Mouse (Mus musculus) hindbrain, embryonic 13.5 days (tissue): Measurements from ENCODE around the gene Gm12790. TPM values are rescaled to one million over a fixed set of nuclear protein-coding genes. Genes with fewer than 3 reads are reported as not detected.
A peak's percentile ranks its signal among the peaks of the same experiment; 100 is the strongest.
"Not testable (repeated sequence)": the region's sequence is repeated elsewhere in the genome, so short reads cannot be mapped to it uniquely, and the experiment has no call there.

ENCODE experiments used
- ATAC-seq: fragments of 200-750 bp; cut with Nextera tagmentation; 2 replicates; pipeline ENCODE4 v1.8.0; 2017; ENCODE audit warnings: moderate TSS enrichment; ENCODE audit not compliant: low FRiP score
- H3K27ac ChIP-seq: fragments of 300-500 bp; sonication (generic); 2 replicates; pipeline ENCODE4 v1.5.1; 2015; ENCODE audit warnings: inconsistent platforms, mild to moderate bottlenecking, moderate library complexity
- H3K27me3 ChIP-seq: fragments of 300-500 bp; sonication (generic); 2 replicates; pipeline ENCODE4 v1.6.1; 2015; ENCODE audit warnings: mild to moderate bottlenecking, inconsistent platforms
- H3K36me3 ChIP-seq: fragments of 300-500 bp; sonication (generic); 2 replicates; pipeline ENCODE4 v1.6.1; 2015; ENCODE audit warnings: mild to moderate bottlenecking, inconsistent platforms
- H3K4me1 ChIP-seq: fragments of 300-500 bp; sonication (generic); replicated peaks from 2 replicates; pipeline ENCODE4 v1.6.1; 2015; ENCODE audit warnings: inconsistent platforms
- H3K4me2 ChIP-seq: fragments of 300-500 bp; sonication (generic); 2 replicates; pipeline ENCODE4 v1.6.1; 2015; ENCODE audit warnings: inconsistent platforms, mild to moderate bottlenecking, moderate library complexity
- H3K4me3 ChIP-seq: fragments of 300-500 bp; sonication (generic); 2 replicates; pipeline ENCODE4 v1.5.1; 2015; ENCODE audit warnings: mild to moderate bottlenecking, inconsistent platforms
- H3K9ac ChIP-seq: fragments of 300-500 bp; sonication (generic); 2 replicates; pipeline ENCODE4 v1.6.1; 2015; ENCODE audit warnings: mild to moderate bottlenecking, inconsistent platforms
- H3K9me3 ChIP-seq: fragments of 300-500 bp; sonication (generic); 2 replicates; pipeline ENCODE4 v1.6.1; 2016; ENCODE audit warnings: inconsistent platforms
- WGBS: fragments of 180-500 bp; shearing (Covaris S2); methylation state at CpG from one replicate; pipeline ENCODE4 v1.1.7; 2015; 5-methylcytosine and 5-hydroxymethylcytosine counted together
- polyA plus RNA-seq: library from polyadenylated mRNA; unstranded; fragments of >200 nt; fragmentation: Nextera tagmentation; extraction: Ambion mirVana; gene quantifications from 2 replicates; pipeline ENCODE4 v1.2.1, GENCODE M21; 2015

Gm12790 gene
- not detected in 2 replicates for polyA plus RNA-seq

DNA sequence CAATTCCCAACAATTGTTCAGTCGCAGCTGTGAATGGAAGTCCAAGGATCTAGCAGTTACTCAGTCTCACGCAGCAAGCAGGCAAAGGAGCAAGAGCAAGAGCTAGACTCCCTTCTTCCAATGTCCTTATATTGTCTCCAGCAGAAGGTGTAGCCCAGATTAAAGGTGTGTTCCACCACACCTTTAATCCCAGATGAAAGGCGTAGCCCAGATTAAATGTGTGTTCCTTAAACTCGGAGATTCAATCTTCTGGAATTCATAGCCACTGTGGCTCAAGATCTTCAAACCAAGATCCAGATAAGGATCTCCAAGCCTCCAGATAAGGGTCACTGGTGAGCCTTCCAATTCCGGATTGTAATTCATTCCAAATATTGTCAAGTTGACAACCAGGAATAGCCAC is at the start of gene Gm12790:
Gm12790 (minus strand) TSS at position 101 of the 400 bp plus-strand sequence.
- not testable (repeated sequence) for ATAC-seq, H3K4me1 ChIP-seq, H3K27ac ChIP-seq, H3K4me2 ChIP-seq, H3K4me3 ChIP-seq, H3K9ac ChIP-seq, H3K9me3 ChIP-seq, H3K27me3 ChIP-seq, H3K36me3 ChIP-seq
- 94% methylated on average over 1 of the region's 5 CpGs for WGBS

DNA sequence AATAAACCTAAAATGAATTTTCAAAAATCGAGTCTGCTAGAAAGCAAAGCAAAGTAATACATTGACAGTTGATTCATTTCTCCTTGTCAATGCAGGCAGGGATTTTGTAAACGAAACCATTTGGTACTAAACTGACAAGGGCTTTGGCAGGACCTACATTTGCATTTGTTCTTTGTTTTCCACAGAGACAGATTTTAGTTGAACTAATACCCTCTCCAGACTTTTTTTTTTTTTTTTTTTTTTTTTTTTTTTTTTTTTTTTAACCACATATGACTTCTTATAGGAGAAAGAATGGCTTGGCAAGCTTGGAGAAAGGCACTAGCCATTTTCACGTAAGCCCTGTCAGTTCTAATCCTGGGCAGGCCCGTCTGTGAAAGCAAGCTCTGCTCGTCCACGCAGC is 45.8 kb upstream of the Gm12790 start:
- Histone ChIP-seq H3K27me3 (no peaks in the 10 kb centered on the region), H3K9ac (no peak overlapping the region), H3K36me3 (no peaks in the 10 kb centered on the region), H3K9me3 (no peaks in the 10 kb centered on the region), H3K27ac (no peak overlapping the region), H3K4me2 (no peak overlapping the region), H3K4me3 (no peak overlapping the region), H3K4me1 (no peaks in the 10 kb centered on the region)
- ATAC-seq, result no peak
- WGBS, result 90% methylated on average over 6 of the region's 6 CpGs

DNA sequence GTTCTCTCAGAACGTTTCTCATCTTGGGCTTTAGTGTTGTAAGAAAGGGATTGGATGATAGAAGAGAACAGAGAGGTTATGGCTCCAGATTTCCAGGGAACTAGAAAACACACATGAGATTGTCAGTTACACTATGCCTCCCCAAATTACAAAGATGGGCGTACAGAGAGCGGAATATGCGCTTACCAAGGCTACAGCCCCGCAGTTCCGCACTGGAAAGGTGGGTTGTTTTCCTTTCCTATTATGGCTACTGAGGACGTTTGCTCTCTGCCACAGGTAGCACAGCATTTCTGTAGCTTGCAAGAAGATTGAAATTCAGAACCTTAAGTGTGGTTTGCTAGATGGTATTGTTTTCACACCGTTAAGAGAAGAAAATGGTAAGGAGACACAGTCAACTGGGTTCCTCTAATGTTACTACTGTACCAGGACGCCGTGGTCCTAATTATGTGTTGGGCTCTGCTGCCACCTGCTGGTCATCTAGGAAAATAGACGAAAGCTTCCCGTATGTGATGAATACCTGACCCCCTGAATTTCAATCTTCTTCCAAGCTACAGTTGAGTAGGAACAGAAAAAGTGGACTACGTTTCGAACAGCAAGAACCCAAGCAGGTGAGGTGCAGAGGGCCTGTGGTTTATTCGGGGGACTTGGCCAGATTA is 17.5 kb upstream of the Gm12790 start:
- Histone ChIP-seq H3K36me3 (no peaks in the 10 kb centered on the region), H3K4me2 (no peak overlapping the region), H3K9ac (no peak overlapping the region), H3K27ac (no peak overlapping the region), H3K4me3 (no peak overlapping the region), H3K4me1 (no peaks in the 10 kb centered on the region), H3K27me3 (no peaks in the 10 kb centered on the region), H3K9me3 (no peaks in the 10 kb centered on the region)
- WGBS, result 43% methylated on average over 15 of the region's 15 CpGs
- ATAC-seq, result peak; percentile 90

DNA sequence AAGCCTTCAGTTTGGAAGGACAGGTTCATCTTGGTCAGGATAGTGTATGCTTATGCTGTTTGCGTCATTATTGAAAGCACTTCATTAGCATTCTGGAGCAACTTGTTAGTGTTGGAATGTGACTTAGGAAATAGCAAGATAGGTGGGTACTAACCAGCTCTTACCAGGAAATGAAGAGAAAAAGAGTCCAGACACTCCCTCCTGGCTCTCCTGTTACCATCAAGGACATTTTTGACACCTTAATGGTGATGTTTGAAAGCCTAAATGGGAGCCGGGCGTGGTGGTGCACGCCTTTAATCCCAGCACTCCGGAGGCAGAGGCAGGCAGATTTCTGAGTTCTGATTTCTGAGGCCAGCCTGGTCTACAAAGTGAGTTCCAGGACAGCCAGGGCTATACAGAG is 16.6 kb upstream of the Gm12790 start:
- H3K4me1 ChIP-seq, result no peaks in the 10 kb centered on the region
- no peak overlapping the region for H3K9ac ChIP-seq
- no peak overlapping the region for H3K4me2 ChIP-seq
- 92% methylated on average over 5 of the region's 5 CpGs for WGBS
- H3K9me3 ChIP-seq, result no peaks in the 10 kb centered on the region
- no peaks in the 10 kb centered on the region for H3K36me3 ChIP-seq
- H3K4me3 ChIP-seq, result no peak overlapping the region
- ATAC-seq, result no peak
- no peaks in the 10 kb centered on the region for H3K27me3 ChIP-seq
- H3K27ac ChIP-seq, result no peak overlapping the region

DNA sequence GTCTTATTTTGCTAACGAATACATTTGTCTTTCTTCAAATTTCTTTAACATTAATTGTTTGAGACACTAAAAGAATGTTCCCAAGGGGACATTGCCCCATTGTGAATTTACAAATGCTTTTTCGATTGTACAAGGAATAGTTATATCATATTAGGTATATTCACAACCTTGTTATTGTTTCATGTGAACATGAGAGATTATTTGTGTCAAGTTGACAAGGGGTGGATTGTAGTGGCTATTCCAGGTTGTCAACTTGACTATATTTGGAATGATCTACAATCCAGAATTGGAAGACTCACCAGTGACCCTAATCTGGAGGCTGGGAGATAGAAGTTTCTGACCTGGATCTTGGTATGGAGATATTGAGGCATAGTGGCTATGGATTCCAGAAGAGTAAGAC is 5.5 kb upstream of the Gm12790 start, which contains the start of gene Gm12789:
Gm12789 (plus strand) TSS at position 301 of the 400 bp plus-strand sequence.
- H3K36me3 ChIP-seq, H3K9me3 ChIP-seq, H3K4me3 ChIP-seq, ATAC-seq, H3K4me2 ChIP-seq, H3K27ac ChIP-seq, H3K9ac ChIP-seq, H3K27me3 ChIP-seq, H3K4me1 ChIP-seq: not testable (repeated sequence)
- 92% methylated on average over 2 of the region's 2 CpGs for WGBS

DNA sequence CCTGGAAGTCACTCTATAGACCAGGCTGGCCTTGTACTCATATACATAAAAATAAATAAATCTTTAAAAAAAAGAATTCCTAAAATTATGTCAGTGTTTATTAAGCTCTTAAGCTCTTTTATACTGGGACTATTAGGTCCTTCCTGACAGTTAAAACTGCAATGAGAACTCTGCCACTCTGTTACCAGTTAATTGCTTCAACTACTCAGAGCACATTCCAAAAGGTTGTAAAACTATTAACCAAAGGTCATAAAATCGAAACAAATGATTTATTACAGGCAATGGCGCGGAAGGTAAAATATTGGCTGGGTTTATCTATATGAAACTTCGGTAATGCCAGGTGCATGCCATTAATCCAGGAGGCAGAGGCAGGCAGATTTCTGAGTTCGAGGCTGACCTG is 4.8 kb upstream of the Gm12790 start:
- WGBS, result 90% methylated on average over 5 of the region's 5 CpGs
- no peaks in the 10 kb centered on the region for H3K36me3 ChIP-seq

DNA sequence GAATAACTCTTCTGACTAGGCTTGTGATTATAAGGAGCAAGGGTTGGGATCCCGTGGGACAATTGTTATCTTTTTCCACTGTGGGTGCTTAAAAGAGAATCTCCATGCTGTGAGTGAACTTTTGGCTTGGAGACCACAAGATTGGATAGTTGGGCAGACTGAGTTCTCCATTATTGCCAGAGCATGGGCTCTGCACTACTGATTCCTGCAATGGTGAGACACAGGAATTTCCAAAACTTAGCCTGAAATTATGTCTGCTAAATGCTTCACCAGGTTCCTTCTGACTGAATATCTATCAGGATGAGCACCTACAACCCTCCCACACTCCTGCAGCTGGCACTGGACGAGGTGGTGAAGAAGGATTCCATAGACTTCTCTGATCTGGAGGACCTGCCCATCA is 40.7 kb downstream of the Gm12790 start, which contains the start of gene Gm12794:
Gm12794 (plus strand) TSS at position 301 of the 400 bp plus-strand sequence.
- H3K4me2 ChIP-seq, H3K27me3 ChIP-seq, H3K36me3 ChIP-seq, H3K27ac ChIP-seq, H3K4me3 ChIP-seq, H3K9ac ChIP-seq, H3K9me3 ChIP-seq, H3K4me1 ChIP-seq, ATAC-seq: not testable (repeated sequence)
- WGBS, result 90% methylated on average over 2 of the region's 2 CpGs

More for the DNA sequence above, 4.8 kb upstream of the Gm12790 start:
- Histone ChIP-seq H3K4me1 (no peaks in the 10 kb centered on the region), H3K27me3 (no peaks in the 10 kb centered on the region), H3K9me3 (no peaks in the 10 kb centered on the region), H3K4me2 (no peak overlapping the region), H3K9ac (no peak overlapping the region), H3K4me3 (no peak overlapping the region), H3K27ac (no peak overlapping the region)
- ATAC-seq, result no peak

Other genes with a start within 250 kb of the Gm12790 start
- gene B020004J07Rik, start 137.0 kb downstream of the Gm12790 start, polyA plus RNA-seq, result not detected in 2 replicates
- not detected in 2 replicates for gene C130073F10Rik, start 87.3 kb downstream of the Gm12790 start, polyA plus RNA-seq
- not detected in 2 replicates for gene Gm12800, start 71.9 kb downstream of the Gm12790 start, polyA plus RNA-seq
- gene Gm12794, start 40.6 kb downstream of the Gm12790 start, polyA plus RNA-seq, result not detected in 2 replicates
- not detected in 2 replicates for gene Gm12789, start 5.6 kb upstream of the Gm12790 start, polyA plus RNA-seq
- 26.0 and 27.0 TPM in 2 replicates for gene Pde4b, start 106.5 kb upstream of the Gm12790 start, polyA plus RNA-seq